Mouse (Mus musculus) splenic B cell, adult 2 months (primary cell): ENCODE data around the gene Ifitm3.
A peak's percentile ranks its signal among the peaks of the same experiment; 100 is the strongest.
"Not testable (repeated sequence)": the region's sequence is repeated elsewhere in the genome, so short reads cannot be mapped to it uniquely, and the experiment has no call there.

Experiments
- DNase-seq: peaks from one replicate; pipeline ENCODE4 v3.0.0-alpha.2; 2011; ENCODE audit warnings: low read depth, low spot score
- H3K27me3 ChIP-seq: 2 replicates; pipeline ENCODE4 v1.6.1; 2012; ENCODE audit warnings: mild to moderate bottlenecking, low read length, moderate library complexity, mixed read lengths; ENCODE audit not compliant: control insufficient read depth, poor library complexity, insufficient read depth, severe bottlenecking
- H3K36me3 ChIP-seq: 2 replicates; pipeline ENCODE4 v1.6.1; 2012; ENCODE audit warnings: mild to moderate bottlenecking, low read length, moderate library complexity, mixed read lengths; ENCODE audit not compliant: control insufficient read depth, poor library complexity, insufficient read depth, severe bottlenecking

Gene Ifitm3

DNA sequence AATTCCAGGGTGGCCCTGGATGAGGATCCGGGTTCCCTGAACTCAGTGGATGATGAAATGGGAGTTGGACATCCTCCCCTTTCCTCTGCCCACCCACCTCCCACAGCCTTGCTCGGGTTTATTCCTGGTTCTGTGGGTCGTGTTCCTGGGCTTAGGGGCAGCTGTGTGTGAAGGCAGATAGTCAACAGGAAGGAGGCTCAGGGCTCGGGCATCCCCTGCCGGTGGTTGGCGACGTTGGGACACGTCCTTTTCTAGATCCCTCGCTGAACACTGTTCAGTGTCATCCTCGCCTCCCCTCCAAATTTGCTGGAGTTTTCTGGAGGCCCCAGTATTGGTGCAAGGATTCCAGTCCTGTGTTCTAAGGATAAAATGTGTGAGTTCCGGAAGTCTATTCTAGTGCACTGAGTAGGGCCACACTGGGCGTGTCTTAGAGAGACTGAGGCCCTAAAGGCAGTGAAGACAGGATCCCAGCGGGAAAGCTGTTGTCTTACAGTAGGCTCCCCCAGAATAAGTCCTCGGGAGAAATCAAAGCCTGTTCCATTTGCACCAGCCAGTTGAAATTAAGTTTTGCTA, 19.4 kb downstream of the Ifitm3 start:
- H3K27me3 ChIP-seq: no peaks in the 10 kb centered on the region
- peak; percentile 30 for DNase-seq
- no peaks in the 10 kb centered on the region for H3K36me3 ChIP-seq

DNA sequence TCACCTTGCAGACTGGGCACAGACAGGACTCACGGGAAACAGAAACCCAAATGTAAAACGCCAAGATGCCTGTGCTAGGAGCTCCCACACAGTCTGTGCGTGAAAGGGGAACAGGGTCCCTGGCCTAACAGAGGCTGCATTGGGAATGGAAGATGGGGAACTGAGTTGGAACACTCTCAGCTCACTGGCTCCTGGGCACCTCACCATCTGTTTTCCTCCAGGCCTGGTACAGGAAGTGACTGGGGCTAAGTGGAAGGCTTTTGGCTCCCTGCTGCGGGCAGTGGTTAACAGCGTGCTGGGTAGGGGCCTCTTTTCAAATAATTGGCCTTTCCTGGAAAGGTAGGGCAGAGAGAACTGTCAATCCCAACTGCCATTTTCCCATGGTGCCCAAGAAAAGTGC, 19.9 kb downstream of the Ifitm3 start:
- no peak for DNase-seq
- Histone ChIP-seq H3K27me3 (no peaks in the 10 kb centered on the region), H3K36me3 (no peaks in the 10 kb centered on the region)

DNA sequence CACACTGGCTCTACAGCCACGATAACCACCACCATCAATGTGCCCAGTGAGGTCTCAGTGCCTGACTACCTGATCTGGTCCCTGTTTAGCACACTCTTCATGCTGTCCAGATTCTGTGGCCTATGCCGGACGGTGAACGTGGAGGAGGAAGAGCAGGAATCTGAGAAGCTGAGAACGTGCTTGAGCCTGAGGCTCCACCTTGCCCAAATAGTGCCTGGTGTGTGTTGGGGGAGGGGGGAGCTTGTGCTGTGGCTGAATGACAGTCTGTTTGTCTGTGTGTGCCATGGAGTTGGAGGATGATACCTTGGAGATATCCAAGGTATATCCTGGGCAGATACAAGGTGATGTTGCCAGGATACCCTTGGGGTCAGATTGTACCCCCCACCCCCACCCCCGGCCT, 20.4 kb downstream of the Ifitm3 start:
- Histone ChIP-seq H3K36me3 (no peaks in the 10 kb centered on the region), H3K27me3 (no peaks in the 10 kb centered on the region)
- DNase-seq: no peak

DNA sequence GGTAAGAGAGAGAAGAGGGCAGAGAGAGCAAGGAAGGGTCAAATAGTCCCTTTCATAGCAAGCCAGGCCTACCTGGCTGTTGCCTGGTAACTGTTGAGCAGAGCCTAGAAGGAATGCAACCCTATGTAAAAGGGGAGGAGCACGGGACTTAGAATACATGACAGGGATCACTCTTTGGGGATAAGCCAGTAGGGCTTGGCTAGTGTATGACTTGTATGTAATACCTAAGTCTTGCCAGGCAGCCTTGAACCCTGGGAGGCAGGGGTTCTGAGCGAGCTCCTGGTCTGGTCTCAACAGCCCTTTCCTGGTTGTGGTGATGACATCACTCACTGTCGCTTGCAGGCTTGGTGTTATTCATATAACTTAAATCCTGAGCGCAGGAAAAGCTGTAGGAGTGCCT, 21.5 kb downstream of the Ifitm3 start:
- Histone ChIP-seq H3K27me3 (no peaks in the 10 kb centered on the region), H3K36me3 (no peaks in the 10 kb centered on the region)
- DNase-seq: no peak

DNA sequence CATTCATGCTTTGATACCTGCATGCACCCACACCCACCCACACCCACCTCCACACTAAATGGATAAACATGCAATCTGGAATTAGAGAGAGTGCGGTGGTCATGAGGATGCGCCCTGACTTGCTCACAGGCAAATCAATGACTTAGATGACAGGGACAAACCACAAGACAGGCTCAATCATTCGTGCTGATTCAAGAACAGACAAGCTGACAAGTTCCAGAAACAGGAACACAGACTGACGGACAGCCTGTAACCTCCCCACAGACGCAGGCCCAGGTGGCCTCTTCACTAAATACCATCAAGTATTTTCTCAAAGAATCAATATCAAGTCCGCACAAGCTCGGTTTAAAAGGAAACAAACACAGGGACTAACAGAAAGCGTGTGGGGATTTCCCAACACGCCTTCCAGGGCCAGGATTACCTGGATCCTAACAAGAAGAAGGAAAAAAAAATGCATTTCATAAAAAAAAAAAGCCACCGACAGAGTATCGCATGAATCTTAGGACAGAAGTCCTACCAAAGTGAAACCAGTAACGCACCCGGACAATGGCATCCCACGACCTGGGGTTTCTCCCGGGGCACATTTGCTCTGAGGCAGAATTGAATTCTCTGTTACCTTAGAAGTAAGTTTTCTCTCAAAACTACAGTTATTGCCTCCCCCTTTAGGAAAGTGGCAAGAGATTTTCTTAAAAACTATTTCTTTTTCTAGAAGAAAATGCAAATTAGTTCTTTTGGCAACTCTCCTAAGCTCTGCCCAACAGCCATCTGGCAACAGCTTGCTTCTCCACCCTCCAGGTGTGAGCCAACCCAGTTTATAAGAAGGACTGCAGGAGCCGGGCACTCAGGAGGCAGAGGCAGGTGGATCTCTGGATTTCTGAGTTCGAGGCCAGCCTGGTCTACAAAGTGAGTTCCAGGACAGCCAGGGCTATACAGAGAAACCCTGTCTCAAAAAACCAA, 23.1 kb downstream of the Ifitm3 start:
- no peaks in the 10 kb centered on the region for H3K27me3 ChIP-seq
- no peaks in the 10 kb centered on the region for H3K36me3 ChIP-seq
- DNase-seq: no peak

DNA sequence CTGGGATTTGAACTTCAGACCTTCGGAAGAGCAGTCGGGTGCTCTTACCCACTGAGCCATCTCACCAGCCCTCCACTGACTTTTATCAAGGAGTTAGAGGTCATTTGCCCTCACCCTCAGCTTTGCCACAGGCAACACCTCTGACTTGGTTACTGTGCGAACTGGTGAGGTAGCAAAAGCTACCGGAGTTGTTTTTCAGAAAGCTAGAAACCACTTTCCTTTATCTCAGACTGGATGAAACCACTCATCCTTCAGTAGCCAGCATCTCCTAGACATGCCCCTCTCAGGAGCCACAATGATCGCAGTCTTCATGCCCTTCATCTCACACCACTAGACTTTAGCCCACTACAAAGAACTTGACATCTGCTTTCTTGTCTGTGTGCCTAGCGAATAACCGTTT, 27.6 kb downstream of the Ifitm3 start:
- Histone ChIP-seq H3K36me3 (no peaks in the 10 kb centered on the region), H3K27me3 (no peaks in the 10 kb centered on the region)
- DNase-seq: no peak

DNA sequence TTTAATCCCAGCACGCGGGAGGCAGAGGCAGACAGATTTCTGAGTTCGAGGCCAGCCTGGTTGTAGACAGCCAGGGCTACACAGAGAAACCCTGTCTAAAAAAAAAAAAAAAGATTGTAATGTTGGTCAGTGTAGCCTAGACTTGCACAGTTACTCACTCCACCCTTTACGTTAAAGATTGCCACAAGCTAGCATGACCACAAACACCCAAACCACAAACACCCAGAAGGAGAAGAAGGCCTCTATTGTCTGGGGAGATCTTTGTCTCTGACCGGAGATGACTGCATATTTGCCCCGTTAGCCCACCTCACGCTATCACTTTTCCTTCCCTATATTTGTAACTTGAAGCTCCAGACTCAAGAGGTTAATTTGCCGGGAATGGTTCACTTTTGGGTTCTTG, 28.9 kb downstream of the Ifitm3 start:
- Histone ChIP-seq H3K36me3 (no peaks in the 10 kb centered on the region), H3K27me3 (no peaks in the 10 kb centered on the region)
- DNase-seq: no peak

DNA sequence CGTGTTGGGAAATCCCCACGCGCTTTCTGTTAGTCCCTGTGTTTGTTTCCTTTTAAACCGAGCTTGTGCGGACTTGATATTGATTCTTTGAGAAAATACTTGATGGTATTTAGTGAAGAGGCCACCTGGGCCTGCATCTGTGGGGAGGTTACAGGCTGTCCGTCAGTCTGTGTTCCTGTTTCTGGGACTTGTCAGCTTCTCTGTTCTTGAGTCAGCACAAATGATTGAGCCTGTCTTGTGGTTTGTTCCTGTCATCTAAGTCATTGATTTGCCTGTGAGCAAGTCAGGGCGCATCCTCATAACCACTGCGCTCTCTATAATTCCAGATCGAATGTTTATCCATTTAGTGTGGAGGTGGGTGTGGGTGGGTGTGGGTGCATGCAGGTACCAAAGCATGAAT, 33.9 kb downstream of the Ifitm3 start:
- not testable (repeated sequence) for H3K27me3 ChIP-seq, DNase-seq, H3K36me3 ChIP-seq

DNA sequence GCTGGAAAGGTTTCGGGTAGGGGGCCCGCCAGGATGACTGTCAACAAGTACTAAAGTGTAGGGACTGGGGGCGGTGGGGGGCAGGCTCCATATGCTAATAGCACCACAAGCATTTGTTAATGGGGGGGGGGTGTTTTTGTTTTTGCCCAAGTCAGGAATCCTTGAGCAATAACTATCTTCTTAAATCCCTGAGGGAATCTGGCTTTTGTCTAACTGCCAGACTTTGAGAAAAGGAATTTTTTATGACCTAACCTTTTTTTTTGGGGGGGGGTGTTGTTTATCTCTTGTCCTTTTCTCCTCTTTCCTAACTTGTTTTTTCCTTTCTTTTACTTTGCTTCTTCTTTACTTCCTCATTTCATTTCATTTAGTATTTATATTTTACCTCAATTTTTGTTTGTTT, 35.1 kb downstream of the Ifitm3 start:
- no peaks in the 10 kb centered on the region for H3K27me3 ChIP-seq
- H3K36me3 ChIP-seq: no peaks in the 10 kb centered on the region
- no peak for DNase-seq

DNA sequence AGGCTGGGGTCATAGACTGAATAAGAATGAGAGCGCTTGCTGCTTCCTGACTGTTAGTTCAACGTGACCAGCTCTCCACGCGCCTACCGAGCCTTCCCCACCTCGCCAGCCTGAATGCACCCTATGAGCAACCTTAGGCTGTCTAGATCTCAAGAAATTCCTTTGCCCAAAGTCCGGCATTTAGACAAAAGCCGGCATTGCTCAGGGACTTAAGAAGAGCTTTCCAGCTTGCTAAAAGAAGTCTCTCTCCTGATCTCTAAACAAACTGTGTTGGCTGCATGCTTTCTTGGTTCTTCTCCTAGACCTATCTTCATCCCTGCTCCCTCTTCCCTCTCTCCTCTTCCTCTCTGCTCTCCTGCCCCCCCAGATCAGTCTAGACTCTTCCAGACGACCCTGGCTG, 35.6 kb downstream of the Ifitm3 start:
- Histone ChIP-seq H3K27me3 (no peaks in the 10 kb centered on the region), H3K36me3 (no peaks in the 10 kb centered on the region)
- DNase-seq: no peak

DNA sequence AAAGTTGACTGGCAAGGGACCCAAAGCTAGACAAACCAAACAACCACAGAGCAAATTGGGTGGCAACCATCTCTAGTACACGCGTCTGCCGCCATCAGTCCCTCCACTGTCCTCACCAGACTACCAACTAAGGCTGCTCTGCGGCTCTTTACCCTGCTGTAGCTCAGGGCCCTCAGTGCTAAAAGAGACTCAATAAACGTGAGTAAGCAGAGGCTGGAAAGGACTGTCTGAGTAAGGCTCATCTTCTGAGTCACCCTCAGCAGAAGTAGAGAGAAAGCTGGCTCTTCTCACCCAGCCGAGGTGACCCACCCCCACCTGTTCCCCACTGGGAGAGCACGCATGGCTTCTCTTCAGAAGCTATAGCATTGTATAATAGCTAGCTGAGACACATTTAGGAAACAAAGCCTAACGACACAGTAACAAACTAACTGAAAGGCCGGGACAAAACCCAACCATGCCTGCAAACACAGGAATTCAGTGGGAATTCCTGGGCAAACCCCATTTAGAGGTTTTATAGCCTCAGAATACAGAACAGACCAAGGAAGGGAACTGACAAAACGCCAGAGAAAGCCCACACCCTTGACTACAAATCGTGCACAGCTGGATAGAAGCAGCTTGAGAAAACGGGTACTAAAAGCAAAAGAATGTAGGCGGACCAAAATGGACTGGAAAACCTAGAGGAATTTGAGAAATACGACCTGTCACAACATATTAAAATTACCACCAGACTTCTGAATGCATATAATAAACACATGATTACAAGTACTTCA, 37.0 kb downstream of the Ifitm3 start:
- no peak for DNase-seq
- Histone ChIP-seq H3K36me3 (no peaks in the 10 kb centered on the region), H3K27me3 (no peaks in the 10 kb centered on the region)

DNA sequence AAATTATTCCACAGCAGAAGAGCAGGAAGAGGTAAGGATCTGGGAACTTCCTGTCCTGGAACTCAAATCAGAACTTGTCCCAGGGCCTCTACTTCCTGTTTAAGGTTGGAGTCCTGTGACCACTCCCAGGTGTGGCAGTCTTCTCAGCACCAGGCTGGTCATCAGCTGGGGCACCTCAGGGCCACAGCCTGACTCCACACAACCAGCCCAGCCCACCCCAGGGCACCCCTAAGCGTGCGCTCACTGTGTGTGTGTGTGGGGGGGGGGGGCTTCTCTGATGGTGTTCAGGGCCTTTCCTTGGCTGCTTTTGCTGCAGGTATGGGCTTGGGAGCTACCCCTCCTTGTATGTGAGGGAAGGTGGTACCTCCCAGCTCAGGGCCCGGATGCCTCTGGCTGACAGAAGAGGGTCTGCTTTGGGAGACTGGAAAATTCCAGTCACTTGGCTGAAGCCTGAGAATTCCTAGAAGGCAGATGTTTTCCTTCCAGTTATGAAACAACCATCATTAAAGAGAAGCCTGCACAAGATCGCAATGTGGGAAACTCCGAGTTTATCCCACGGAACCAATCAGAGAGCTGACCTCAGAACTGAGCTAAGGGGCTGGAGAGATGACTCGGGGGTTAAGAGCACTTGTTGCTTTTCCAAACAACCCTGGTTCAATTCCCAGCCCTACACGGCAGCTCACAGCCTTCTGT, 38.9 kb downstream of the Ifitm3 start:
- Histone ChIP-seq H3K27me3 (no peaks in the 10 kb centered on the region), H3K36me3 (no peaks in the 10 kb centered on the region)
- DNase-seq: no peak

DNA sequence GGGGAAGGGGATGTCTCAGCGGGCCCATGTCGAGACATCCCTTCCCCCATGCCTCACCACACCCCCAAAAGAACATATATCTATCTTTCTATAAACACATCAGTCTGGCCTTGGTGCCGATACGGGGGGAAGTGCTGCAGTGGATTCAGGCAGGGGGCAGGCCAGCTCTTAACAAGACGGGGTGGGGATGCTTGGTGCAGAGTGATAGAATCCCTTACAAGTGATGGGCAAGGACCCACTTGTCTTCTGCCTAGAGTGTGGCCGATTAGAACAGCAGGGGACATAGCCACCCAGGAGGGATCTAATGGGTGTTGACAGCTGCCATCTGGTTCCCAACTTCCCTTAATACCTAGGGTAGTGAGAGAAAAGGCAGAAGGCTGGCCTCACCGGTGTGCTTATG, 39.6 kb downstream of the Ifitm3 start:
- H3K27me3 ChIP-seq: no peaks in the 10 kb centered on the region
- no peak for DNase-seq

DNA sequence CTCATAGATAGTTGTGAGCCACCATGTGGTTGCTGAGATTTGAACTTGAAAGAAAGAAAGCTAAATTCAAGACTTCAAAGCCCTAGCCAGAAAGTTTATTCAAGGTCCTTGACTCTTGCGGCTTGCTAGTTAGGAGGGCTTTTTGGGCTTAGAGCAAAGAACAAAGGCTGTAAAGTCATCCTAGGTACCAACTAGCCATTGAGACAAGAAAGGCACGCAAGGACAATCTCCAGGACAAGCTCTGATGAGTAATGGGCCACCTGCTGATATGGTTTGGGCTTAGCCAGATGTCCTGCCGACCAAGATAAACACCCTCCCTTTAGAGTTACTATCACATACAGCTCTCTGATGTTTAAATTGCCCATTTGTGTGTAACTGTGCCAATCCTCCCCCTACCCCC, 41.9 kb downstream of the Ifitm3 start:
- H3K27me3 ChIP-seq, DNase-seq: not testable (repeated sequence)

More for the DNA sequence above, 39.6 kb downstream of the Ifitm3 start:
- no peaks in the 10 kb centered on the region for H3K36me3 ChIP-seq

More for the DNA sequence above, 41.9 kb downstream of the Ifitm3 start:
- not testable (repeated sequence) for H3K36me3 ChIP-seq
